In genomic region chr13:20121385-20122043, GRCm38 (mm10) we compare ENCODE assay signal across 11 mouse cellular contexts. TPM values are rescaled to one million over a fixed set of nuclear protein-coding genes. Genes with fewer than 3 reads are reported as not detected.
DNase-seq lines count a peak whose midpoint lies in the region; ATAC-seq and TF ChIP-seq lines count a peak whose summit lies in the region.
"Had no signal": no experiment of that assay in that cellular context is flagged by ENCODE, and none has a peak within 500 bp of the region (broad histone marks: within the 10 kb centered on the region; RNA-seq: fewer than 3 reads in every experiment).

No protein-coding gene starts in this region.

- DNase-seq in heart, adult 9 months (ENCODE audit: low spot score in 2 of 2), result peak; percentile 52 to 67
- DNase-seq in frontal cortex, postnatal 14 days (ENCODE audit: low spot score in 2 of 2), result no peak
- DNase-seq: cerebellum, adult 8-10 months had no signal

- H3K4me1 ChIP-seq in intestine, embryonic 15.5 days (replicated peaks), result peaks cover 8% of the 10 kb centered on the region; the same call in 1 of the 2 replicates
- H3K4me1 ChIP-seq in intestine, postnatal 0 days (replicated peaks; ENCODE audit: control insufficient read depth, insufficient read depth, low read length), result peaks cover 10% of the 10 kb centered on the region; the same call in 1 of the 2 replicates

- 64% methylated on average over 8 of the region's 8 CpGs for WGBS in intestine, embryonic 15.5 days
- 57% methylated on average over 8 of the region's 8 CpGs for WGBS in intestine, postnatal 0 days
- 79% methylated on average over 8 of the region's 8 CpGs for WGBS in macrophage (ENCODE audit: missing documents)

- H3K27me3 ChIP-seq in intestine, embryonic 15.5 days (replicated peaks), result no peaks in the 10 kb centered on the region
- H3K27me3 ChIP-seq in intestine, postnatal 0 days (replicated peaks; ENCODE audit: control insufficient read depth, insufficient read depth, low read length), result no peaks in the 10 kb centered on the region
- H3K27me3 ChIP-seq: neural tube, embryonic 15.5 days had no signal

- no peak overlapping the region for H3K4me3 ChIP-seq in intestine, embryonic 15.5 days (replicated peaks)
- no peak overlapping the region for H3K4me3 ChIP-seq in intestine, postnatal 0 days (ENCODE audit: low read depth, low read length)
- no peak overlapping the region for H3K4me3 ChIP-seq in macrophage (ENCODE audit: inconsistent target)
- H3K4me3 ChIP-seq: limb, embryonic 10.5 days; neural tube, embryonic 15.5 days had no signal

- peak overlapping the region; percentile 56; the same call in 1 of the 2 replicates for H3K27ac ChIP-seq in intestine, embryonic 15.5 days
- H3K27ac ChIP-seq in intestine, postnatal 0 days (ENCODE audit: low read depth, low read length), result no peak overlapping the region
- H3K27ac ChIP-seq in macrophage, result peak overlapping the region; percentile 59
- H3K27ac ChIP-seq: limb, embryonic 10.5 days; neural tube, embryonic 15.5 days had no signal

- no peak overlapping the region for H3K9ac ChIP-seq in intestine, embryonic 15.5 days
- H3K9ac ChIP-seq in intestine, postnatal 0 days (ENCODE audit: low read depth, low read length), result no peak overlapping the region
- H3K9ac ChIP-seq: neural tube, embryonic 15.5 days had no signal

- no peaks in the 10 kb centered on the region for H3K36me3 ChIP-seq in intestine, embryonic 15.5 days
- H3K36me3 ChIP-seq in intestine, postnatal 0 days (ENCODE audit: control insufficient read depth, insufficient read depth), result no peaks in the 10 kb centered on the region
- no peaks in the 10 kb centered on the region for H3K36me3 ChIP-seq in macrophage (ENCODE audit: inconsistent target)
- H3K36me3 ChIP-seq: limb, embryonic 10.5 days; neural tube, embryonic 15.5 days had no signal

- no peak for TF ChIP-seq CTCF in intestine, postnatal 0 days (IDR thresholded peaks at IDR 0.05; ENCODE audit: low read depth)

- ATAC-seq in intestine, embryonic 15.5 days, result no peak
- ATAC-seq in intestine, postnatal 0 days, result no peak
- peak; percentile 36 for ATAC-seq in CD4-positive, CD25-positive, alpha-beta regulatory T cell, adult 4 months
- no peak for ATAC-seq in erythroblast, adult 5-6 weeks (replicated peaks; ENCODE audit: low FRiP score, poor library complexity, severe bottlenecking)
- ATAC-seq: midbrain, embryonic 16.5 days had no signal

- H3K79me2 ChIP-seq in macrophage (ENCODE audit: inconsistent target), result peaks cover 93% of the 10 kb centered on the region

- H3K9me3 ChIP-seq in intestine, embryonic 15.5 days, result no peaks in the 10 kb centered on the region
- no peaks in the 10 kb centered on the region for H3K9me3 ChIP-seq in intestine, postnatal 0 days (ENCODE audit: control insufficient read depth)
- H3K9me3 ChIP-seq: limb, embryonic 10.5 days; neural tube, embryonic 15.5 days had no signal

- no peak overlapping the region for H3K4me2 ChIP-seq in intestine, embryonic 15.5 days (replicated peaks)
- no peak overlapping the region for H3K4me2 ChIP-seq in intestine, postnatal 0 days (replicated peaks; ENCODE audit: low read depth)
- H3K4me2 ChIP-seq: neural tube, embryonic 15.5 days had no signal

RNA-seq across cellular contexts. Expression of gene Elmo1, which starts 31.1 kb away (rescaled TPM):
- polyA plus RNA-seq in intestine, embryonic 15.5 days (2015; fragmentation: Nextera tagmentation; extraction: Ambion mirVana), result 14.9 and 15.0 TPM in 2 replicates
- polyA plus RNA-seq in intestine, postnatal 0 days (2015; fragmentation: Nextera tagmentation; extraction: Ambion mirVana), result 8.2 and 8.6 TPM in 2 replicates
- 100 to 1,000 TPM; 100 to 111 TPM for polyA plus RNA-seq in CD4-positive, CD25-positive, alpha-beta regulatory T cell, adult 4 months (2017; shearing (Covaris generic))
- 100 to 1,000 TPM; 288 to 518 (median 336) TPM for total RNA-seq in macrophage (2018; cell fraction: chromatin; rRNA removed)
- total RNA-seq in macrophage (2018; cell fraction: cytosol; rRNA removed), result 10 to 100 TPM; 26.3 to 39.5 (median 30.3) TPM
- 100 to 1,000 TPM in 22 of 26 experiments, 10 to 100 TPM in 4; 95.7 to 372 (median 152) TPM for total RNA-seq in macrophage (2018; cell fraction: nucleus; rRNA removed)
- 20.9 to 48.4 TPM (median 31.3 TPM) in 3 replicates for polyA plus RNA-seq in macrophage (2018)
- 15.0 and 21.9 TPM in 2 replicates for total RNA-seq in erythroblast, adult 5-6 weeks (2015; ENCODE audit: low replicate concordance)
- total RNA-seq in erythroblast, adult 5-6 weeks (2017; ENCODE audit: low replicate concordance), result 7.0 and 8.3 TPM in 2 replicates

Comparison
In these comparisons a context has a peak if more than half of its experiments do, and no peak if none do; other contexts are left out.
1. DNase-seq: peak in heart, adult 9 months (2 of 2); none in frontal cortex, postnatal 14 days (0 of 2).